Mouse (Mus musculus) layer of hippocampus, adult 8-10 months (tissue): ENCODE data around the gene Gmppa. TPM values are rescaled to one million over a fixed set of nuclear protein-coding genes. Genes with fewer than 3 reads are reported as not detected.

Experiments
- DNase-seq, 2 experiments: peaks; one replicate each; pipeline ENCODE4 v3.0.0; 2022; ENCODE audit warnings: low spot score in 2 of 2
- total RNA-seq, 4 experiments: library from RNA; stranded (reverse); gene quantifications; 2 replicates each; pipeline ENCODE4 v1.2.4; 2022

Gmppa gene
- total RNA-seq, 4 experiments from 2014 or later = 58.3 to 77.2 (median 72.7) TPM

GRCm38 (mm10) chr1:75451900-75452299 is 16.2 kb downstream of the Gmppa start:
- no peak for DNase-seq

- DNase-seq = no peak
Measured at GRCm38 (mm10) chr1:75455433-75455832, 19.7 kb downstream of the Gmppa start.

GRCm38 (mm10) chr1:75455948-75456347 is 20.2 kb downstream of the Gmppa start:
- no peak for DNase-seq

- no peak for DNase-seq
Measured at GRCm38 (mm10) chr1:75456746-75457564, 21.2 kb downstream of the Gmppa start.

- DNase-seq = no peak
Measured at GRCm38 (mm10) chr1:75457710-75458024, 21.9 kb downstream of the Gmppa start.

- no peak for DNase-seq
Measured at GRCm38 (mm10) chr1:75458025-75458788, 22.5 kb downstream of the Gmppa start.

- DNase-seq = peak in 1 of 2 experiments; percentile 60
Measured at GRCm38 (mm10) chr1:75458789-75459684, 23.3 kb downstream of the Gmppa start.

GRCm38 (mm10) chr1:75460297-75460696 is 24.6 kb downstream of the Gmppa start:
- DNase-seq = no peak

GRCm38 (mm10) chr1:75462636-75463035 is 26.9 kb downstream of the Gmppa start:
- DNase-seq = no peak

GRCm38 (mm10) chr1:75463652-75464204 is 28.0 kb downstream of the Gmppa start:
- no peak for DNase-seq

- DNase-seq = peak; percentile 70 to 85
Measured at GRCm38 (mm10) chr1:75467215-75467927, 31.6 kb downstream of the Gmppa start.

- DNase-seq = no peak
Measured at GRCm38 (mm10) chr1:75469287-75469825, 33.6 kb downstream of the Gmppa start.

GRCm38 (mm10) chr1:75476441-75476840 is 40.7 kb downstream of the Gmppa start:
- DNase-seq = no peak

- DNase-seq = peak; percentile 68 to 86
Measured at GRCm38 (mm10) chr1:75477264-75477965, 41.7 kb downstream of the Gmppa start.

- no peak for DNase-seq
Measured at GRCm38 (mm10) chr1:75477966-75478290, 42.2 kb downstream of the Gmppa start.

- no peak for DNase-seq
Measured at GRCm38 (mm10) chr1:75478497-75478896, 42.8 kb downstream of the Gmppa start.

- peak; percentile 97 for DNase-seq
Measured at GRCm38 (mm10) chr1:75478916-75479634, 43.3 kb downstream of the Gmppa start, which contains the start of the genes Chpf and Tmem198. Gene Chpf, minus strand, starts transcription at chr1:75479307. Gene Tmem198, plus strand, starts transcription at chr1:75479532.

- DNase-seq = no peak
Measured at GRCm38 (mm10) chr1:75479635-75479989, 43.9 kb downstream of the Gmppa start.

GRCm38 (mm10) chr1:75480036-75480435 is 44.3 kb downstream of the Gmppa start:
- no peak for DNase-seq
